Mouse (Mus musculus) adrenal gland, postnatal 0 days (tissue): Measurements from ENCODE around the gene Kidins220. TPM values are rescaled to one million over a fixed set of nuclear protein-coding genes. Genes with fewer than 3 reads are reported as not detected.

ENCODE experiments used
- polyA plus RNA-seq: library from polyadenylated mRNA; unstranded; fragments of >200 nt; fragmentation: Nextera tagmentation; extraction: Ambion mirVana; gene quantifications from 2 replicates; pipeline ENCODE4 v1.2.1, GENCODE M21; 2015

Gene Kidins220
- 21.0 and 22.1 TPM in 2 replicates for polyA plus RNA-seq

DNA sequence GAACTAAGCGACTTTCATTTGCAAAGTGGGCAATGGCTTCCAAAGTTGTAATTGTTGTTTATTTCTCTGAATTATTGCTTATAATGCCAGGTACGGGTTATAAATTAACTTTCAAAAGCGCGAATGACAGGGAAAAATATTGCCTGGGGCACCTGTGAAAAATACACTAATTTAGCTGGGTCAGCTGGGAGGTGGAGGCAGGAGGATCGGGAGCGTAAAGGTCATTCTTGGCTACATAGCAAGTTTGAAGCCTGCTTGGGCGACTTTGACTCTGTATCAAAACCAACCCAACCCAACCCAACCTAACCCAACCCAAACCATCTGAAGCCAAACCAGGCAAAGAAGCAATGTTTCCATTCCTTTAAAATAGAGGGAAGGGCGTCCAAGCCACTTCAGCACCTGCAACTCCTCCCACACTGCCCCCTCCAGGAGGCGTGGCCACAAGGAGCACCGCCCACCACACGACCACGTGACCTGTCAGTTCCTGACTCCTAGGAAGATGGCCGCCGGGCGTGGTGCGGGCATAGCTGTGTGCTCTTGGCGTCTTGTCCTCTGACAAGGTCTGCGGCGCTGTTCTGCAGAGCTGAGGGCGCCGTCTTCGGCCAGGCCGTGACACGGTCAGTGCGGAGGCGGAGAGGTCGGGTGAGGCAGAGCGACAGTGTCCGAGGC is at the start of gene Kidins220:
TSS of gene Kidins220 (plus strand) at position 480 of the 669 bp plus-strand sequence.

GRCm38 (mm10) chr12:25097052-25097209 is 122.2 kb downstream of the Kidins220 start, which contains the start of gene Id2:
TSS of gene Id2 (minus strand) at chr12:25097140.

Other genes starting within 250 kb of the Kidins220 start
- gene Mboat2, start 144.0 kb upstream of the Kidins220 start, polyA plus RNA-seq: 21.3 and 23.0 TPM in 2 replicates
- gene Id2, start 122.2 kb downstream of the Kidins220 start, polyA plus RNA-seq: 488 and 895 TPM in 2 replicates